Mouse (Mus musculus): Measurements from ENCODE around the gene Sarnp. TPM values are rescaled to one million over a fixed set of nuclear protein-coding genes. Genes with fewer than 3 reads are reported as not detected.
A peak's percentile ranks its signal among the peaks of the same experiment; 100 is the strongest.

Gene Sarnp
- total RNA-seq, 2 experiments from 2014 or later = 39.5 to 39.6 TPM

DNA sequence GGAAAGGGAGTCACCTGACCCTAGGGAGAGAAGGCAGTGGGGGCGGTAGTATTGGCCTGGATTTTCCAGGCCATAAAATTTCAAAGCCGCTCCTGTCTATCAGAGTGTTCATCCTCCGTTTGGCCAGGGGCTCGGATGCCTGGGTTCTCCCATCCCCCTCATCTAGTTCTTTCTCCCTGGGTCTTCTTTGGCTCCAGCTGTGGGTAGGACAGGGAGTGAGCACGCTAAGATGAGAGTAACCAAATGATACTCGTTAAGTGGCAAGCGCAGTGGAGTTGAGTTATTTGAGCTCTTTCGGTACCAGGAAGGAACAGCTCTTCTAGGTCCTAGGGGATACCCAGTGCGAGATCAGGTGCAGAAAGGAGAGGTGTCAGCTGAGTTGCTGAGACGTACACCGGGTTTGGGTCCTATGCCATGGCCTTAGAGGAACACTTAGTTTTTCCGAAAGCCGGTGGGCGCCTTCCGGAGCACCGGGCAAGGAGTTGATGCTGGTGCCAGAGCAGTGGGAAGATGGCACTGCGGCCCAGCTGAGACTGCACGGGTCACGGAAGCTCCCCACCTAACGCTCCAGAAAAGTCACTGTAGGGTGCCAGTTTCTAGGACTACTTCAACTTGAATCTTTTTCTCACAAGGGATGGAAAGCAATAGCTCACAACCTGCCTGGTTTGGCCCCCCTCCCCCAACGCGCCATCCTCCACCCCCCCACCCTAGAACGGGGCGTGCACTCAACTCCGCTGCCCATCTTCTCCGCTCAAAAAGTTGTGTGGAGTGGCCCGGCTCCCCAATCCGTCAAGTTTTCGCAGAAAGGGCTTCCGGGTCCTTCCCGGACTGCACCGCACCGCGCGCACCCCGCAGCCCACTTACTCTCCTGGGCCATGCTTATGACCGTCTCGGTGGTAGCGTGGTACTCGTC, 73.5 kb downstream of the Sarnp start:
- no peak for DNase-seq (ENCODE audit: low spot score in 2 of 2)

DNA sequence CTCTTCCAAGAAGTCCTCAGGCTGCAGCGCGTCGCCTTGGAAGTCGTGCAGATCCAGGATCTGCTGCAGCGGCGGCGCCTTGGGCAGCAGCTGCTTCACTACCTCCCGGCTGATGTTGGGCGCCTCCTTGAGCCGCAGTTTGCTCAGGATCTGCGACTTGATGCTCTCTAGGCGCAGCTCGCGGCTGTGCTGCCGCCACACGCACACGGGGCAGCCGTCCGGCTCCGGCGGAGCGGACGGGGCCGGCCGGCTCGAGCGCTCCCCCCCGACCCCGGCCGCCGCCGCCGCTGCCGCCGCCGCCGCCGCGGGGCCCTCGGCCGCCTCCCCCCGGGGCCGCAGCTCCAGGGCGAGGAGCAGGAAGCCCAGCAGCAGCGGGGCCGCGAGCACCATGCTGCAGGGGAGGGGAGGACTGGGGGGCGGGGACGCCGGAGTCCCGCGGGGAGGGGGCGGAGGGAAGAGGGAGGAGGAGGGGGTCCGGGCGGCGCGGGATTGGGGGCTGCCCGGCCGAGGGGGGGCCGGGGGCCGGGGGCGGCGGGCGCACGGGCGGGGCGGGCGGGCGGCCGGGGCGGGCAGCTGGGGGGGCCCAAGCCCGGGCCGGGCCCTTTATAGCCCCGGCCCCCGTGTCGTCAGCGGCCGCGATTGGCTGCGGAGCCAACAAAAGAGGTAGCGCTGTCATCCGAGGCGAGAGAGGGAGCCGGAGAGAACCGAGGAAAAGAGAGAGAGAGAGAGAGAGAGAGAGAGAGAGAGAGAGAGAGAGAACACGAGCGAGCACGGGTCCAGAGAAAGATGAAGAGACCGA, 74.4 kb downstream of the Sarnp start, which contains the start of gene Gdf11:
TSS of gene Gdf11 (minus strand) at position 423 of the 799 bp plus-strand sequence.
- DNase-seq (ENCODE audit: low spot score in 2 of 2) = no peak

DNA sequence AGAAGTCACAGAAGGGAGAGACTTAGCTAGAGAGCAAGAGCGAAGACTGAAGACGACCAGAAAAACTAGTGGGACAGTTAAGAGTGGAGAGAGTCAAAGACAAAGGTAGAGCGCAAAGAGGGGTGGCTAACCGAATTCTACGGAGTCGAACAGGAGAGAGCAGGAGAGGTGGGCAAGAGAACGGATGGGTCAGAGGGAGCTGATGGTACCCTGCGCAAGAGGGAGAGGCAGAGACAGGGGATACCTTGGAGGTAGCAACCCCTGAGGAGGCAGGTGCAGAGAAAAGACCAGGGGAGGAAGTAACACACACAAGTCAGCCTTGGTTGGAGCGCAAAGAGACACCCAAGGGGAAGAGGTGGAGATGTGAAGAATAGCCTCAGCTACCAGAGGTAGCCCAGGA, 75.1 kb downstream of the Sarnp start:
- DNase-seq (ENCODE audit: low spot score in 2 of 2) = no peak

DNA sequence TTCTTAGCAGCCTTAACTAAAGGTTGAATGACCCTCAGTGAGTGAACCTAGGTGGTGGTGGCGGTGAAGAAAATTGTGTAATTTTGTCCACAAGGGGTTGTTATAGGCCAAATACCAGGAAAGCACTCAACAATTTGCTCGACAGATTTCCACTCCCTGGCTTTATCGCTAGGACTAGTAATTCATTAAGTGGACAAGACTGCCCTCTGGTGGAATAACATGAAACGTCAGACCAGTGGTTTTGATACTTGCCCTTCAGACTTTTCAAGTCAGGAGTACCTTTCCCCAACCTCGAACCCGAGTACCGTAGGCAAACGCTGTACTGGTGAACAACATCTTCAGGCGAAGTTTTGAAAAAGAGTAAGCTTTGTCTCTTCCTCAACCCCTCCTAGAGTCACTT, 78.3 kb downstream of the Sarnp start:
- DNase-seq (ENCODE audit: low spot score in 2 of 2) = peak; percentile 64 to 80

DNA sequence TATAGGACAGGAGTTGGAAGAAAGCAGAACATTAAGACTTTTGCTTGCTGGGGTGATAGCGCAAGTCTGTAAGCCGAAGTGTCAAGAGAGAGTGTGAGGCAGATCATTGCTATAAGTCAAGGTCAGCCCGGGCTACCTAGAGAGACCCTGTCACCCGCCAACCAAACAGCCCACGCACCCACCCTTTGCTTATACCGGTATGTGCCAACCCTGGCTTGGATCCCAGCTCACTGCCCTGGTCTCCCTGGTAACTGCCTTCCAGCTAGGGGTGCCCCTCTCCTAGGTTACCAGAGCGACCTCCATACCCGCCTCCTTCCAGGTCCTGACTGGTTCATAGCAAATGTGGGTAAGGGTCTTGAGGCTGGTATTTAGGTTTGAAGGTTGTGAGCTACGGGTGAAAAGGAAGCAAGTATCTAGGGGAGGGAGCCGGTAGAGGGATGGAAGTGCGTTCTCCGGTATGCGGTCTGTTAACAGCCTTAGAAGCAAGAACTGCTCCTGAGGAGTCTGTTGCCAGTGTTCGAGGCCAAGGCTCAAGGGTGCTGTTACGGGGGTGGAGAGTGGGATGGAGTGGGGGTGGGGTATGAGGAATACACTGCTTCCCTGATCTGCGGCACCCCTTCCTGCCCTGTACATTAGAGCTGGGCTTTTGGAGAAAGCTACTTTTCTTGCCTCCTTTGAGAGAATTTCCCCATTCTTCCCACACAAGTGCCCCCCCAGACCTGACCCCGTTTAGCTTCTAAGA, 79.0 kb downstream of the Sarnp start:
- no peak for DNase-seq (ENCODE audit: low spot score in 2 of 2)

DNA sequence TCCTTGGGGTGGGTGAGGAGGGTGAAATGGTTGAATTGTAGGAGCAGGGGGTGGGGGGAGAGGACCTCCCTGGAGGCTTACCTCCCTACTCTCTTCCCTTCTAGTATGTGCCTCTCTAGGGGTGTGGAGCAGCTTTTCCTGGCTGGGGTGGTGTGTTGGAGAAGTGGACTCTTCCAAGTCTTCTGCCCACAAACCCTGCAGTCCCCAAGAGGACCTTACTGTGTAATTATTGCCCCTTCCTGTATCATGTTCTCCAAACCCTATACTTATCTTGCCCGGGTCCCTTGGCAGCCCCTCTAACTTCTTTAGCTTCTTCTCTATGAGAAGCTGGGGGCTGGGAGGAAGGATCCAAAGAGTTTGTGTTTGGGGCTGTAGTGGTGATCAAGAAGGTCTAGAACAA, 79.7 kb downstream of the Sarnp start:
- no peak for DNase-seq (ENCODE audit: low spot score in 2 of 2)

DNA sequence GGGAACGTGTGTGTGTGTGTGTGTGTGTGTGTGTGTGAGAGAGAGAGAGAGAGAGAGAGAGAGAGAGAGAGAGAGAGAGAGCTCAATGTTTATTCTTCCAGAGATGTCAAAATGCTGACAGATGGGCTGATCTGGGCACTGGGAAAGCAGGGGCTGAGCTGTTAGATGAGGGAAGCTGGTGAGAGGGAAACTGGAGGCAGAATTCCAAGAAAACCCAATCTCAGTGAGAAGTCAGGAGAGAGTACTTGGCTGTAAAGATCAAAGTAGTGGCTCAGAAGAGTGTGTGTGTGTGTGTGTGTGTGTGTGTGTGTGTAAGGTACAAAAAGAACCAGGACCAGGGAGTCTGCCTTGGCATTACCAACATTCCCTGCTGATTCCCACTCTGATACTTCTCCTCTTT, 80.4 kb downstream of the Sarnp start:
- DNase-seq (ENCODE audit: low spot score in 2 of 2) = no peak

DNA sequence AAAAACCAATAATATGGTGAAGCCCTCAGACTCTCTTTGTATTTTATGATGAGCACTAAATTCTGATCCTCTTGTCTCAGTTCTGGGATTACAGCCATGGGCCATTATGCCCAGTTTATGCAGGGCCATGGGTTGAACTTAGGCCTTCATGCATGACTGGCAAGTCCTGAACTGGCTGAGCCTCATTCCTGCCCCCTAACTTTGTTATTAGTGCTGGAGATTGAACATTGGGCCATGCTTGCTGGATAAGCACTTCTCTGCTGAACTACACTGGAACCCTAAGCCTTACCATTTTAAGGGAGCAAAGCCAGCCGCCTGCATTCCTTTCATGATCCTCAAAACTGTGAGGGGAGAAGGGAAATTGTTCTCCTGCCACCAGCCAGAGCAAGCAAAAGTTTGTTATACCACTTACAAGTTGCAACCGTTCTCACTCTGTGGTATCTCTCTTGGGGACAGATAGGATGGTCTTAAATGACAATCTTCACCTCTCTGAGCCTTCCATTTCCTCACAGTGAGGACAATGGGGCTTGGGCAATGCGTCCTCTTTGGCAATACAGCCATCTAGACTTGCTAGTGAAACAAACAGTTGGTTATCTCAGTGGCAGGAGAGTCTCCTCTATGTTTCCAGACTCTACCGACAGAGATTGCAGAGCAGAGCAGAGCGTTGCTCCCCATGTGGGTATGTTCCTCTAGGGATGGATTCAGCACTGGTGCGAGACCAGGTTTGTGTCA, 82.8 kb downstream of the Sarnp start:
- DNase-seq (ENCODE audit: low spot score in 2 of 2) = no peak

DNA sequence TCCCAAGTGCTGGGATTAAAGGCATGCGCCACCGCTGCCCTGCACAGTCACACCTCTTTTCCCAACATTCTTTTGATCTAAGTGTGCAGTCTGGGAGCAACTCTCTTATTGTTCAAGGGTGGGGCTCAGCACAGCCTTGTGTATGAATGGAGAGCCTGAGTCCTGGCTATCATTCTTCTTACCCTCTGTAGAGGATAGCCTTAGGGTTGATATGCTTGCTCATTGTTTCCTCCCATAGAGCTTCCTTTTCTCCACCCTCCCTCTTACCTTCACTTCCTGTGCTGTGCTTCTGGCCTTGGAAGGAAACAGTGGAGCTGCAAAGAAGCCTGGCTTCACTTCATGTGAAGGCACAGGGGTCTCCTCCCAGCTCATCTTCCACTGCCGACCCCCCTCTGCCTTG, 83.6 kb downstream of the Sarnp start, which contains the start of gene Cd63:
TSS of gene Cd63 (plus strand) at position 292 of the 400 bp plus-strand sequence.
- DNase-seq (ENCODE audit: low spot score in 2 of 2) = no peak

DNA sequence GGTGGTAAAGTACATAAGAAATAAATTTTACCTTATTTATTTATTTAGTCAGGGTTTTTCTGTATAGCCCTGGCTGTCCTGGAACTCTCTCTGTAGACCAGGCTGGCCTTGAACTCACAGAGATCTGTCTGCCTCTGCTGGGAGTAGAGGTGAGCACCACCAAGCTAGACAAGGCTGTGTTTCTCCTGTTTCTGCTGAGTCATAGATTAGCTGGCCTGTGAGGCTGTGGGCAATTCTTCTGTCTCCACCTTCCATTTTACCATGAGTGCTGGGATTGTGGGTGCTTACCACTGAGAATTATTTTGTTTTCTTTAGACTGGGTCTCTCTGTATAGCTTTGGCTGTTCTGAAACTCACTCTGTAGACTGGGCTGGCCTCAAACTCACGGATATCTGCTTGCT, 84.3 kb downstream of the Sarnp start:
- no peak for DNase-seq (ENCODE audit: low spot score in 2 of 2)

DNA sequence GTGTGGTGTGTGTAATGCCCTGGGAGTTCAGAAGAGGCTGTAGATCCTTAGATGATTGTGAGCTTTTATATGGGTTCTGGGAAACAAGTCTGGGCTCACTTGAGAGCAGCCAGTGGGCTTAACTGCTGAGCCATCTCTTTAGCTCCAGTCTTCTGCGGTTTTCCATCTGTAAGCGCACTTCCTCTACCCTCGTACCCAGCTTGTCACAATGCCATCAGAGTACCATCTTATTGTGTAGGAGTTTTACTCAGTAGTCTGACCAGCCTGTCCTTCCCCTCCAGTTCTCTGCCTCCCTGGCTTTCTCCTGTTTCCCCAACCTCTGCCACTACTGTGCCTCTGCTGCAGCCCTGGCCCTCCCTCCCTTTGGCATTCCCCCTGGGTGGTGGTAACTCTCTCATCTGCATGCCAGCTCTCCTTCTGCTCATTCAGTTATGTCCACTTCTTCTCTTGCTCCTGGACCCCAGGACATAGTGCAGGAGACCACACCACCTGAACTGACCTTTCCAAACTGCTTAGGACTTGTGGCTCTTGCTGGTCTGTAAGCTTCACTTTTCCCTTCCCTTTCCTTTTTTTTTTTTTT, 85.4 kb downstream of the Sarnp start:
- DNase-seq (ENCODE audit: low spot score in 2 of 2) = no peak

DNA sequence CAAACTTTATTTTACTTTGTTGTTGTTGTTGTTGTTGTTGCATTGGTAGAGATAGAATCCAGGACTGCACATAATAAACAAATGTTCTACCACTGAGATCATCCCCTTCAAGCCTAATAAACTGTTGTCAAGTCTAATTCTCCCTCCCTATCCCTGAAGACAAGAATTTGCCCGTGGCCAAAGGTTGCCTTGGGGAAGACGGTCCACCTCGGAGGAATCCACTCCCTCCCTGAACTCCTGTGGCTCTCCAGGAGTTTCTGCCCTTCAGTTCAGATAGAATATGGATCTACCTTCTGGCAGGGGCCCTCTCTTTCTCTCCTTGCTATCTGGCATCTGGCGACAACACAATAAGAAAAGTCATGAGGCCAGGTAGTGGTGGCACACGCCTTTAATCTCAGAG, 87.7 kb downstream of the Sarnp start:
- DNase-seq (ENCODE audit: low spot score in 2 of 2) = no peak

DNA sequence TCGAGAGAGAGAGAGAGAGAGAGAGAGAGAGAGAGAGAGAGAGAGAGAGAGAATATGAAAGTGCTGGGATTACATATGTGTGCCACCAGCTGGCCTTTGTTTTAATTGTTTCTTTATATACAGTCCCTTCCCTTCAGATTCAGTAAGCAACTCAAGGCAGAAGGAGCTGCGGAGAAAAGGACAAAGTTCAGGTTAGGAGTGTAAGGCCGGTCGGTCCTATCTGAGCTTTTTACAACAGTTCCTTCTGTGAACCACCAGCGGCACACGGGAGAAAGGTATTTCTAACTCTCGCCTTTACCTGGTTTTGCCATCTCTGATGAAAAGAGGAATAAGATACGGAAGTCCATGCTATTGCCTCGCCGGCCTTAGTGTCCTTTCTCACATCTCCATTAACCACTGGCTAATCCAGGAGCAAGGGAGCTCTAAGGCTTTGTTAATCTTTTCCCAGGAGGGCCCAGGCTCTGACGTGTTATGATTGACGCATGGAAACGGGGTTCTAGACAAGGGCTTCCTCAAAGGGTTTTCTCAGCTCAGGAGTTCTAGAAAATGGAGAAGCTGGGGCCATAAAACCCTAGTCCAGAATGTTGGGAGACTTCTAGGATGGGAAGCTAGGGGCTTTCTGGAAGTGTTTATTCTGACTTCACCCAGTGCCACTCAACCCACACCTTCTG, 91.8 kb downstream of the Sarnp start:
- DNase-seq (ENCODE audit: low spot score in 2 of 2) = no peak

DNA sequence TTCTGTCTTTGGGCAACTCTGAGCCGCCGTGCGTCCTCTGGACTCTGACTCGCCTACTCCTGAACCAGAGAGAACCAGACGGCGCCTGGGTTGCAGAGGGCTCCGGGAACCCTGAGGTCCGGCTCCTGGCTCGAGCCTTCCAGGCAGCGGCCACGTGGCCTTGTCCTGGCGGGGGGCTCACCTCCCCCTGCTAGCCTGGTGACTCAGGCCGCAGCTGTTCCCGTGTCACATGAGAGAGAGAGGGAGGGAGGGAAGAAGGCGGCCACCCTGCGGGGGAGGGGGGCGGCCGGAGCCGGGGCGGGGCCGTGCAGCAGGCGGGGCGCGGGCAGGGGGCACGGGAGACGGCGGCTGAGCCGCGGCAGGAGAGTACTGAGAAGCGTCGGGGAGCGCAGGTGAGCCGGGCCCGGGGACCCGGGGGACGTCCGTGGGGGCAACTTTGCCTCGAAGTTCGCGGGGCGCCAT, 92.5 kb downstream of the Sarnp start:
- DNase-seq (ENCODE audit: low spot score in 2 of 2) = peak; percentile 52 to 54

DNA sequence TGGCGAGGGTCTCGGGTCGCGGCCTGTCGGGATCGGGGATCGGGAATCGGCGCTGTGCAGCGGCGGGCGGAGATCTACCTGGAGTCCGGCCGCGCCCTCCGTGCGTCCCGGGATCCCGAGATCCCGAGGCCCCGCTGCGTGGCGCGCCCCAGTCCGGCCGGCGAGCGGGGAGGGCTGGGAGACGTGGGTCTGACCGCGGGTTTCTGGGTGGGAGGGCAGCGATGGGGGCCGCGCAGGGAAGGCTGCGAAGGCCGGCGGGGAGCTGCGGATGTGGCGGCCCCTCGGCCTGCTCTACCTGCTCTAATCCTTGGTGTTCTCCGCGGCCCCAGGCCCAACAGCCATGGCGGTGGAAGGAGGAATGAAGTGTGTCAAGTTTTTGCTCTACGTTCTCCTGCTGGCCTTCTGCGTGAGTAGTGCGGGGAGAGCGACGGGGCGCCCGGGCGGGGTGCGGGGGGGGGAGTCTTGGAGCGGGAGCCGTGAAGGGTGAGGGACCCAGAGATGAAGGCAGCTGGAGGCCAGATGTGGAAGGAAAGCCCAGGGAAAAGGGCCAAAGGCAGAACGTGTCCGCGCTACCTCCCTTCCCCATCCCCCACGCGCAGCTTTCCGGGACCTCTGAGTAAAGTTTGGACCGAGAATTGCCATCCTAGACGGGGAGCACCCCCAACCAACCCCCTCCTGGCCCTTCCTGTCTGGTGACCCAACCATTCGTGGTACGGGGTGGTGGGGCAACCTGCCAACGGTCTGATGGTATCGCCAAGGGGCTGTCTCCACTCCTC, 93.1 kb downstream of the Sarnp start:
- no peak for DNase-seq (ENCODE audit: low spot score in 2 of 2)

DNA sequence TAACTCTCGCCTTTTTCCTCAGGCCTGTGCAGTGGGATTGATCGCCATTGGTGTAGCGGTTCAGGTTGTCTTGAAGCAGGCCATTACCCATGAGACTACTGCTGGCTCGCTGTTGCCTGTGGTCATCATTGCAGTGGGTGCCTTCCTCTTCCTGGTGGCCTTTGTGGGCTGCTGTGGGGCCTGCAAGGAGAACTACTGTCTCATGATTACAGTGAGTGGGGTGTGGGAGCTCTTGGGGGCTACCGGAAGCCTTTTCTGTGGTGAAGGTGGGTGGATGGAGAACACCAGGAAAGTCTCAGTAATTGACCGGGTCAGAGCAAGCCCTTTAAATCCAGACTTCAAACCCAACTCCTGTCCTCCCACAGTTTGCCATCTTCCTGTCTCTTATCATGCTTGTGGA, 94.3 kb downstream of the Sarnp start:
- no peak for DNase-seq (ENCODE audit: low spot score in 2 of 2)

DNA sequence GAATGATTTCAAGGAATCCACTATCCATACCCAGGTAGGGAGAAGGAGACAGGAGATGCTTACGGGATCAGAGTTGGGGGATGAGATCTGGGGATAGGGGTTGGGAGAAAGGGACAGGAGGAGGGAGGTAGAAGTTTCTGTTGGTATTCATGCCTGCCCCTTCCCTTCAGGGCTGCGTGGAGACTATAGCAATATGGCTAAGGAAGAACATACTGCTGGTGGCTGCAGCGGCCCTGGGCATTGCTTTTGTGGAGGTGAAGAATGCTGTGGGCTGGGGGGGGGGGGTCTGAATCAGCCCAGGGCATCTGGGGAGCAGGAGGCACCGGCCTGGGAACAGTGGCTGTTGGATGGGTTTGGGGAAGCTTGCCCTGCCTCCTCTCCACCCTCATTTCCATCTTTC, 95.1 kb downstream of the Sarnp start:
- no peak for DNase-seq (ENCODE audit: low spot score in 2 of 2)

DNA sequence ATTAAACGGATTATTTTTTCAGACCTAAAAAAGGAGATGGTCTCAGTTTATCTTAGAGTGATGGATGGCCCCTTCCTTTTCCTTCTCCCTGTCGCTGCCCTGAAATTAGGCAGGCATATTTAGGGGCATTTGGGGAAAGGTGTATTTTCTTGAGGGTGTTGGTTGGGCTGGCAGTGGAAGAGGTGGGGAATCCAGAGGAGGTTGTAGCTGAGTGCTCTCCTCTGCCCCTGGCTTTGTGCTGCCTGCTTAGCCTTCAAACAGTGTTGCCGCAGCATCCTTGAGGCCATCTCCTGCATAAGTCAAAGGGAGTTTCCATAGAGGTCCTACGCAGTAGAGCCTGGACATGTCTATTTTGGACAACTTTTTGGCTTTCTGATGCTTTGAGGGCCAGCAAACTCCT, 95.7 kb downstream of the Sarnp start:
- DNase-seq (ENCODE audit: low spot score in 2 of 2) = no peak

DNA sequence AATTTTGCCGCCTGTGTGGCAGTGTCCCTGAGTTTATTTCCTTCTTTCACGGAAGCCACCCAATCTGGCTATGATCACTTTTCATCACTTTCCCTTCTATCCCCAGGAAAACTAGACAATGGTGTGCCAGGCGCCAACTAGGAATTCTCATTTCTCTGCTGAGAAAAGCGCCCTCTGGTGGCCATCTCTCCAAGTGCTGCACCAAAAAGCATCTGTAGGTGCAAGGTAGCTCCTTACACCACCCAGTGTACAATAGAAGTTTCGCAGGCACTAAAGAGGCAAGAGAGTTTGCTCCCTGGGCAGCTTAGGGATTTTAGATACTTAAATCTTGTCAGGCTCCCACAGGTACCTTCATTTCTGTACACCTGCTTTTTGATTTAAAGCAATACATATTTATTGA, 96.1 kb downstream of the Sarnp start:
- DNase-seq (ENCODE audit: low spot score in 2 of 2) = peak; percentile 88 to 94

All from left cerebral cortex, adult 18-20 months (tissue).